Mouse (Mus musculus) CD4-positive helper T cell, adult 2 months (primary cell): Measurements from ENCODE around the gene Nol3.
"Not testable (repeated sequence)": the region's sequence is repeated elsewhere in the genome, so short reads cannot be mapped to it uniquely, and the experiment has no call there.

ENCODE experiments used
- DNase-seq: peaks from one replicate; pipeline ENCODE4 v3.0.0-alpha.2; 2012; ENCODE audit warnings: low read depth, missing footprints, low spot score

The Nol3 gene

GRCm38 (mm10) chr8:105275840-105276239 is at the start of gene Nol3:
Nol3 (plus strand) TSS chr8:105276140.
- DNase-seq, result no peak

- no peak for DNase-seq
These were observed 44.2 kb upstream of the Nol3 start for GRCm38 (mm10) chr8:105231503-105232320.

GRCm38 (mm10) chr8:105232321-105232693 is 43.6 kb upstream of the Nol3 start:
- DNase-seq, result not testable (repeated sequence)

GRCm38 (mm10) chr8:105233126-105233935 is 42.6 kb upstream of the Nol3 start:
- no peak for DNase-seq

- no peak for DNase-seq
These were observed 40.7 kb upstream of the Nol3 start for GRCm38 (mm10) chr8:105235206-105235605.

GRCm38 (mm10) chr8:105237442-105238142 is 38.3 kb upstream of the Nol3 start:
- DNase-seq, result no peak

- no peak for DNase-seq
These were observed 34.9 kb upstream of the Nol3 start for GRCm38 (mm10) chr8:105241016-105241415.

- DNase-seq, result no peak
These were observed 24.0 kb upstream of the Nol3 start for GRCm38 (mm10) chr8:105251954-105252353.

- no peak for DNase-seq
These were observed 23.0 kb upstream of the Nol3 start for GRCm38 (mm10) chr8:105252680-105253537.

GRCm38 (mm10) chr8:105253766-105254151 is 22.2 kb upstream of the Nol3 start:
- no peak for DNase-seq

- DNase-seq, result peak; percentile 87
These were observed 21.6 kb upstream of the Nol3 start for GRCm38 (mm10) chr8:105254152-105254965.

GRCm38 (mm10) chr8:105254966-105255350 is 21.0 kb upstream of the Nol3 start, which contains the start of gene B3gnt9:
B3gnt9 (minus strand) TSS chr8:105255153.
- DNase-seq, result peak; percentile 58

- DNase-seq, result no peak
These were observed 18.4 kb upstream of the Nol3 start for GRCm38 (mm10) chr8:105257318-105258114.

GRCm38 (mm10) chr8:105258911-105259720 is 16.8 kb upstream of the Nol3 start:
- no peak for DNase-seq

GRCm38 (mm10) chr8:105259721-105260320 is 16.1 kb upstream of the Nol3 start:
- DNase-seq, result peak; percentile 73

GRCm38 (mm10) chr8:105260371-105261099 is 15.4 kb upstream of the Nol3 start:
- DNase-seq, result no peak

- no peak for DNase-seq
These were observed 14.5 kb upstream of the Nol3 start for GRCm38 (mm10) chr8:105261326-105261980.
